Mouse (Mus musculus): ENCODE data around the gene Ppp3ca.

Gene Ppp3ca

DNA sequence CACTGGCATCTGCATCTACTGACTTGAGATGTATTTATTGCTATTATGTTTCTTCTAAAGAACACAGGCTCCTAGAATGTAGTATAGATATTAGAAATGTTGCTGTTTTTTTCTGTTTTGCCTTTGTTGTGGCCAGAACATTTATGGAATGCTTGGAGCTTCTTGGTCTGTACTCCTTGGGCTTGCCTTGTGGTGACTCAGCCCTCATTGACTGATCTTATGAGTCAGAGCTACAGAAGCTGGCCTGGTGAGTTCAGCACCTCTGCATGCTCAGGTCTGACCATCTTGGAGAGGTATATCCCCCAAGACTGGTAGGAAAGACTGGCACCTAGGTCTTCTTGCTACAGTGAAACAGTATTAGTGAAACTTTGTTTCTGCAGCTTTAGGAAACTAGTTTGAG is 52.6 kb downstream of the Ppp3ca start:
- no peak for DNase-seq (ENCODE audit: low spot score in 2 of 2)

- DNase-seq (ENCODE audit: low spot score in 2 of 2): peak; percentile 55 to 63
Measured at GRCm38 (mm10) chr3:136725311-136726156, 55.6 kb downstream of the Ppp3ca start.

- no peak for DNase-seq (ENCODE audit: low spot score in 2 of 2)
Measured at GRCm38 (mm10) chr3:136727877-136728276, 58.0 kb downstream of the Ppp3ca start.

DNA sequence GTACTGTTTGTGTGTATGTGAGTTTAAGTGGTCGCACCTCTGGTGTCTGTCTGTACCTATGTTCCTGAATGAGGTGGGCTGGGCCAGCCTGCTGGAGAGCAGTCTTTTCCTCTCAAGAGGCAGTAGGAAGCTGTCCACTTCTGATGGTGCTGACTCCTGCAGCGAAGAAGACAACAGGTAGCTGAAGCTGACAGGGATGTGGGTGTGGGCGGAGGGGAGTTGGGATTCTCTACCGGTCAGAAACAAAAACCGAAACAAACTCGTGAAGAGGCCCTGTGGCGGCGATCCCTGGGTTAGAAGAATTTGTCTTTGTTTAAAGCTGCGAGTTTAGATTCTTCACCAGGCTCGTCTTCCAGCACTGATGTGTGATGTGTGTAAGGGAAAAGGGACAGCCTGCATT is 60.1 kb downstream of the Ppp3ca start:
- no peak for DNase-seq (ENCODE audit: low spot score in 2 of 2)

DNA sequence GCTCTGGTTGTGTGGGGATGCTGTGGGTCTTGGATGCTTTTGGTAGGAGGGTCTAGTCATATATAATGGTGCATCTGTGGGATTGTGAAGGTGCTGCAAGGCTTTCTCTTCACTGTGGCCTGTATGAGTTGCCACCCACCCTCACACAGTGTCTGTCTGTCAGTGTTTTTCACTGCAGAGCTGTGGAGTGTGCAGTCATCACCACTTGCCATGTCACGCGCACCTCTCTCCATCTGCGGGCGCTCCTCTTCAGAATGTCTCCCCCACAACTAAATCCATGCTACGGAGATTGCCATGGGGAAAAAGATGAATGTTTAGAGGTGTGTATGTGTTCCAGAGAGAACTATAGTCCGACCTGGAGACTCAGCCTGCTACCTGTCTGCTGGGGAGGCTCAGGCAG is 61.7 kb downstream of the Ppp3ca start:
- no peak for DNase-seq (ENCODE audit: low spot score in 2 of 2)

DNA sequence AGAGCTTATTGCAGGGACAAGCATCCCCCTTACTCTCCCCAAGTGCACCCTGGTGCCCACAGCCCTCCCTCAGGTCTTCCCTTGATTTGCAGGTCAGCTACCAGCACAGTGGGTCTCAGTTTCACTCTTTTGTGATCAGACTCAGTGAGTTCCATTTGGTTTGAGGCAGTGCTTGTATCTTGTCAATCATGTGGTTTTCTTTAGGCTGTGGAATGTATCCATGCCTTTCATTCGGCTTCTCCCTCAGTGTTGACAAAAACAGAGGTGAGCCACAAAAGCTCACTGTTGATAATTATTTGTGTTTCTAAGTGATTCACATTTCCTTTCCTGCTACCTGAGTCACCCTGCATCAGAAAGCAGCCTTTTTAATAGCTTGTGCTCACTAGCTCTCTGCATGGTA is 66.1 kb downstream of the Ppp3ca start:
- DNase-seq (ENCODE audit: low spot score in 2 of 2): peak in 1 of 2 experiments; percentile 1

DNA sequence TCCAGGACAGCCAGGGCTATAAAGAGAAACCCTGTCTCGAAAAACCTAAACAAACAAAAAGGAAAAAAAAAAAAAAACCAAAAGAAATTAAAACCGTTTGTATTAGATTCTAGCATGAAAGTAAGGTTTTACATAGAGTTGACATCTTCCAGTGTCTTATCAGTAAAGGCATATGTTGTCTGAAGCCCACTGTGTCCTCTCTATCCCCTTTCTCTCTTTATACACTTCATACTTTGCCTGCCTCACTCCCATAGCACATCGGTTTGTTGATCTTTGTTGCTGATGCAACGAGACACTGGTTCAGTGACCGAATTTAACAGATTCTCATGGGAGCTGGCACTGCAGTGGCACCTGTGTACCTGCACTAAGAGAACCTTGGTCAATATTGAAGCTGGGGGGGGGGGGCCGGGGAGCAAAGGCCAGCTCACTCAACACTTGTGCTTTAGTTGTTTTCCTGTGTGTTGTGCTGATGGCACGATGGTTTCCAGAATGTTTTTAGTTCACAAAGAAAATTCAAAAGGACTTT is 66.9 kb downstream of the Ppp3ca start:
- DNase-seq (ENCODE audit: low spot score in 2 of 2): no peak

DNA sequence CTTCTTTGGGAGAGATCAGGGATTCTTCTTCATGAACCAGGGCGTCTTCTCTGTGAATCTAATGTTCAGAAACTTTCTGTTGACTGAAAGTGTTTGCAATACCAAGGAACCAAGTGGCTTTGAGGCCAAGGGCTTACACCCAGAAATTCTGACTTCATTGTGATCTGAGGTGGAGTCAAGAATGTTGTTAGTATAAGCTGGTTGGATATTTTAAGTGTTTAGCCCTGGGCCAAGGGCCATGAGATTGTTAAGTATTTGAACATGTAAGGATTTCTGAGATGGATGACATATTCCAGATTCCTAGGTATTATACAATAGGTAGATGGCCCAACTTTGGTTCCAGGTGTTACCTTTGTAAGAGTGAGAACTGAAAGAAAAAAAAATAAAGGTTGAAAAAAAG is 68.5 kb downstream of the Ppp3ca start:
- no peak for DNase-seq (ENCODE audit: low spot score in 2 of 2)

GRCm38 (mm10) chr3:136738914-136739313 is 69.0 kb downstream of the Ppp3ca start:
- DNase-seq (ENCODE audit: low spot score in 2 of 2): no peak

DNA sequence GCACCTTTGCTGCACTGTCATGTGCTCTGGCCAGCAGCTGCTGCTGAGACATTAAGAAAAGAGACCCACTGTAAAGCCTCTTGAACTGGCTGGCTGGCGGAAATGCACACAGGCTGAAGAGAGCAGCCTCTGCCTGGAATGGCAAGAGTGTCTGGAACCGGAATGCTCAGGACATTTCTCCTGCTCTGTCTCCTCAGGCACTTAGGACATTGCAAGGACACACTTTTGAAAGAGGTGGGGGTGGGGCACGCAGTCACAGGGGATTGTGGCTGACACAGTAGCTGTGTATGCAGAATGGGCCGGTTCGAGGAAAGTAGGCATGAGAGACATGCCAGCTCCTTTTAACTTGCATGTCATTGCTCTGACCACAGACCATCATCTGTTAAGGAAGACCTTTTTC is 71.7 kb downstream of the Ppp3ca start:
- DNase-seq (ENCODE audit: low spot score in 2 of 2): no peak

GRCm38 (mm10) chr3:136742258-136743057 is 72.5 kb downstream of the Ppp3ca start:
- no peak for DNase-seq (ENCODE audit: low spot score in 2 of 2)

DNA sequence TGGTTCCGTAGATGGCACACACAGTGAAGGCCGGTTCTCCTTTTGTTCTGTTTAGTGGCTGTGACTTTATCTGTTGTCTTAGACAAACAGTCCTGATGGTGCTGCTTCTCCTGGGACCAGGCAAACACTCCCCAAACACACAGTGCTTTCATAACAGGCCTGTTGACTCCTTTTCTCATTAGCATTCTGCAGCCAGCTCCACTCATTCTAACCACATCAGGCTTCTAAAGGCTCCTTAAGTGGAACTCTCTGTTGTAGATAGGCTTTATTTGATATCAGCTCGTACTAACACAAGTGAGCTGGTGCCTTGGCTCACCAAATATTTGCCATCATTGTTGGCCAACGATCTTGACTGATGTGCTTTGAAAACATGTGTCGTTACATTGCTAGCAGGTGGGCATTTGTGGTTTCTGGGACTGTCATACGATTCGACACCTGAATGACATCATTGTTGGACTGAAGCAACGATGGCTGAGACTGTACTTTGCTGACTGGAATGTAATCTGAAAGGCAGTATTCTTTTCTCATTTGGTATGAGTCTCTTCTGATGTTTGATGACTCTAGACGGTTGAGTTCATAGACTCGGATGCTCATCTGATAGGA is 74.5 kb downstream of the Ppp3ca start:
- no peak for DNase-seq (ENCODE audit: low spot score in 2 of 2)

DNA sequence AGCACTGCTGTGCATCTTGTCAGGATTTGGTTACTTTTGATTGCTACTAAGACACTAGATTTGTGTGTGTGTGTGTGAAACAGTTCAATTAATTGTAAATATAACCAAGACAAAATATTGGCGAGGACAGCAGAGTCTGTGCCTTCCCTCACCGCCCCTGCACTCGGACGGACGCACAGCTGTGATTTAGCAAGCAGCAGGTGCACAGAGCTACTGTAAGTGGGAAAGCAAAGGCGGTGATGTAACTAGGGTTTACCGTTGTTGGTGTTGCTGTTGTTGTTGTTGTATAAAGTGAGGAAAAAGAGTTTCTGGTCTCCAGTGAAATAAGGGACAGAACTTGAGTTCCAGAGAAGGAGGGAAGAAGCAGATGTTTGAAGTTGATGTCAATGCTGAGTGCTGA is 75.5 kb downstream of the Ppp3ca start:
- no peak for DNase-seq (ENCODE audit: low spot score in 2 of 2)

DNA sequence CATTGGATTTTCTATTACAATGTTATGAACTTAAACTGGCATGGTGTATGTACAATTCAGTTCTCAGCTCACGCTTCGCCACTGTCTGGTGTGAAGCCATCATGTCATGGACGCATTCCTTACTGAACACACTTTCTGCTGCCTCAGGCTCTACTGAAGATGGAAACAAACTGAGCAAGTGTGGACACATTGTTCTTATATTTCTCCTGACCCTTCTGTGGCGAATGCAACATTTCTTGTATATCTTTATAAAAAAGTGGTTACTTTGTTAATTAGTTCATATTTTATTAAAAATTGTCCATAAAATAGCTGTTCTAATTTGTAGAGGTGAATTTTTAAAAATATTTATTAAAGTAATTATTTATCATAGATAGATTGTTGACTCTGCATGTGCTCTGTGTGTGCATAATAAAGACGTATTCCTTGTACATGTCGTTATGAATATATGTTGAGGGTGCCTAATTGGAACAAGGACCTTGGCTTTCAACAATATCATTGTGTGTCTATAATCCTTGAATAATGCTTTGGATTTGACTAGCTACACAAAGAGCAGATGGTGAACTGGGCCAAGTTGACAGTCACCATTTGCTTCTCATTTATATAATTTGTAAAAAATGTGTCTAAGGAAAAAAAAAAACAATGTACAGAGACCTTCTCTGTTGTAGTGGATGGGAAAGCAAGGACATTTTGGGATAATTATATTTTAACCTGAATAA is 79.0 kb downstream of the Ppp3ca start:
- no peak for DNase-seq (ENCODE audit: low spot score in 2 of 2)

DNA sequence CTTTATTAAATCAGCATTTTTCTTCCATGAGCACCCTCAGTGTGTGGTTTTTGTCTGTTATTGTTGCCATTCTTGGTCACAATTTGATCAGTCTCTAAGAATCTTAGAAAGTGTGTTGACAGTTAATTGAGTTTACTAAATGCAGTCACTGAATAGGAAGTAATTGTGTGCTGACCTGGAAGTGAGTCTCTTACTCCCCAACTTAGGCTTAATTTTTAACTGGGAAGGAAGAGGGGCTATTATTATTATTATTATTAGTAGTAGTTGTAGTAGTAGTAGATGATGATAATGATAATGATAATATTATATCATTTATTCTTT is 79.5 kb downstream of the Ppp3ca start:
- DNase-seq (ENCODE audit: low spot score in 2 of 2): no peak

- no peak for DNase-seq (ENCODE audit: low spot score in 2 of 2)
Measured at GRCm38 (mm10) chr3:136749951-136750350, 80.0 kb downstream of the Ppp3ca start.

DNA sequence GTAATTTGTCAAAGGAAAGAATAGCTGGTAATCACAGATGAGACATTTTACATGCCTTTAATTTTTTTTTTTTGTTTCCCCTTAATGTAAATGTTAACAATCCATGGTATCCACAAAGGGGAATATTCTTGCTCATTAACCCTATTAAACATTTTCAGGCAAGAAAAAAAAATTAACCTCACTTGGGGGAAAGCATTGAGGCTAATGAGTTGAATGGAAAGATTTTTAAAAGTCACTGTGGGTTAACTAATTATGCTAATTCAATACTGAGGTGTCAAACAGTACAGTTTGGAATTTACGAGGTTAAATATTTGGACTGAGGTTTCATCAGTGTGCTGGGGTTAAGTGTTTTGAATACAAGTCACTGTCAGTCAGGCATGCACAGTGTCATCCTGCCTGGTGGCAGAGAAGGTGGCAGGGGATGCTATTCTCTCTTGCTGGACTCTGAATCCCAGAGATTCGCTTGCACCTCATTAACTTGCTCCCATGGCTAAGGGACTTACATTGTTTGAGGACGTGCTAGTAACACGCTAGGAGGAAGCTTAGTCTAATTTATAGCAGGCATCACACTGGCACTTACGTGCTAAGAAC is 82.3 kb downstream of the Ppp3ca start:
- DNase-seq (ENCODE audit: low spot score in 2 of 2): no peak

DNA sequence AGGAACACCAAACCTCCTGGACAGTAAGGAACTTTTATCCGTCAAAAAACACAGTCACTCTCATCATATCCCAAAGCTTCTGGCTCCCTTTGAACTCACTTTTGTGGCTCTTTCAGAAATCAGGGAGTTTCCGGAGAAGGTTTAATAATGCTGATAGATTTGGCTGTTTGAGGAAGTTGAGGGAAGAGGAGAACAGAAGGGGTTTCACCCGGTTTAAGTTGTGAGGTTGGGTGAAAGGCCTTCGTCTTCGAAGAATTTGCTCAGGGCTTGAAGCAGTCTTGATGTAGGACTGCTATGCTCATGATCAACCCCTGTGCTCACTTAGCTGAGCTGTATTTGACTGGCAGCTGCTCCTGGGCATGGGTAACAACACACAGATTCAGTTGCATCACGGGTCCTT is 86.2 kb downstream of the Ppp3ca start:
- DNase-seq (ENCODE audit: low spot score in 2 of 2): no peak

DNA sequence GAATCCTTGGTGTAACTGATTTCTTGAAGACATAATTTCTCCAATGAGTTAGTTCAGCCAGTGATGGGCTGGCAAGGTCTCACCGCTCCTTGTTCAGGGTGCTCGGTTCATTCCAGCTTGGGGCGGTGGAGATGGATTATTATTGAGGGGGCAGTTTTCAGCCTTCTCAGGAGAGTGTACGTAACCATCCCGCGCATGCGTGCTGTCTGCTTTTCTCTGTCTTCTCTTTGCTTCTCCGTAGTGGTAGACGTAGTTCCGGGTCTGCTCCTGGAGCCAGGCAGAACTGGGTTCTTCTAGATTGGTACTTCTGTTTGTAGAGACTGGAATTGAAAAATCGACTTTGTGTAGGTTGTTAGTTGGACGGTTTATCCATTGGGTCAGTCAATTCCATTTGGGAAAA is 89.5 kb downstream of the Ppp3ca start:
- DNase-seq (ENCODE audit: low spot score in 2 of 2): no peak

GRCm38 (mm10) chr3:136761292-136761978 is 91.5 kb downstream of the Ppp3ca start:
- no peak for DNase-seq (ENCODE audit: low spot score in 2 of 2)

GRCm38 (mm10) chr3:136761979-136762341 is 92.0 kb downstream of the Ppp3ca start:
- DNase-seq (ENCODE audit: low spot score in 2 of 2): no peak

Measured in right cerebral cortex, adult 2 months (tissue).